Mouse (Mus musculus) heart, postnatal 0 days (tissue): ENCODE data around the gene Ccdc92b. TPM values are rescaled to one million over a fixed set of nuclear protein-coding genes. Genes with fewer than 3 reads are reported as not detected.

Experiments
- ATAC-seq: fragments of 200-750 bp; cut with Nextera tagmentation; 2 replicates; pipeline ENCODE4 v1.8.0; 2017; ENCODE audit warnings: low read depth, moderate number of reproducible peaks, moderate library complexity; ENCODE audit not compliant: insufficient read depth
- DNase-seq: peaks from one replicate; pipeline ENCODE4 v3.0.0-alpha.2; 2016; ENCODE audit warnings: low spot score
- H3K27ac ChIP-seq: fragments of 300-500 bp; sonication (generic); 2 replicates; pipeline ENCODE4 v1.5.1; 2014; ENCODE audit warnings: low read depth, mild to moderate bottlenecking
- H3K27me3 ChIP-seq: fragments of 300-500 bp; sonication (generic); 2 replicates; pipeline ENCODE4 v1.6.1; 2014; ENCODE audit warnings: low read length, mixed read lengths; ENCODE audit not compliant: control insufficient read depth, insufficient read depth
- H3K36me3 ChIP-seq: fragments of 300-500 bp; sonication (generic); replicated peaks from 2 replicates; pipeline ENCODE4 v1.6.1; 2014; ENCODE audit warnings: low read length, mixed read lengths; ENCODE audit not compliant: control insufficient read depth, insufficient read depth
- H3K4me1 ChIP-seq: fragments of 300-500 bp; sonication (generic); 2 replicates; pipeline ENCODE4 v1.6.1; 2014; ENCODE audit warnings: antibody characterized with exemption; ENCODE audit not compliant: control insufficient read depth, insufficient read depth
- H3K4me2 ChIP-seq: fragments of 300-500 bp; sonication (generic); 2 replicates; pipeline ENCODE4 v1.6.1; 2014; ENCODE audit warnings: low read depth, mild to moderate bottlenecking, low read length, moderate library complexity
- H3K4me3 ChIP-seq: fragments of 300-500 bp; sonication (generic); 2 replicates; pipeline ENCODE4 v1.5.1; 2014; ENCODE audit warnings: low read depth, low read length
- H3K9ac ChIP-seq: fragments of 300-500 bp; sonication (generic); replicated peaks from 2 replicates; pipeline ENCODE4 v1.6.1; 2014; ENCODE audit warnings: low read depth, low read length, mixed read lengths
- H3K9me3 ChIP-seq: fragments of 300-500 bp; sonication (generic); replicated peaks from 2 replicates; pipeline ENCODE4 v1.6.1; 2016; ENCODE audit warnings: low read length; ENCODE audit not compliant: control insufficient read depth
- CTCF ChIP-seq: IDR thresholded peaks from 2 replicates; pipeline ENCODE4 v1.5.1; 2016; ENCODE audit warnings: antibody characterized with exemption, control low read depth, low read depth
- EP300 ChIP-seq: IDR thresholded peaks from 2 replicates; pipeline ENCODE4 v1.6.1; 2016; ENCODE audit warnings: antibody characterized with exemption, low read depth
- WGBS: fragments of 180-500 bp; shearing (Covaris S2); extraction: QIAGEN DNeasy Blood & Tissue Kit; methylation state at CpG from one replicate; pipeline ENCODE4 v1.1.7; 2014; 5-methylcytosine and 5-hydroxymethylcytosine counted together
- polyA plus RNA-seq: library from polyadenylated mRNA; unstranded; fragments of >200 nt; fragmentation: Nextera tagmentation; extraction: Ambion mirVana; gene quantifications from 2 replicates; pipeline ENCODE4 v1.2.1, GENCODE M21; 2015
- total RNA-seq: library from RNA; depleted of rRNA; stranded (reverse); fragments of >200 nt; gene quantifications from 2 replicates; pipeline ENCODE4 v1.2.3, GENCODE M21; 2014; ENCODE audit warnings: low replicate concordance; rRNA removed

Gene Ccdc92b
- total and polyA plus RNA-seq, 2 experiments from 2014 or later, result 0.63 TPM; not detected in 1

DNA sequence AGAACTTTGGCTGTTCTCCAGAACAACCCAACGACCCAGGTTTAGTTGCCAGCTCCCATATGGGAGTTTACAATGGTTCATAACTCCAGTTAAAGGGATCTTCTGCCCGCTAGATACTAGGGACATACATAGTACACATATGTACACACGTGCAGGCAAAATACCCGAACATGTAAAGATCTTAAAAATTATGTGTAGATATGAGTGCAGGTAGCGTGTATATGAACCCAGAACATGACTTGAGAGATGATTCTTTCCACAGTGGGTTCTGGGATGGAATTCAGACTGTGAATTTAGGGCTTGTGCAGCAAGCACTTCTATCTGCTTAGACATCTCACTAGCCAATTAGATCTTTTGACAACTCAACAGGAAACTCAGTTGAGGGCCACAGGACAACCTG lies 52.4 kb downstream of the Ccdc92b start:
- Histone ChIP-seq H3K9ac (no peak overlapping the region), H3K4me1 (no peaks in the 10 kb centered on the region), H3K27ac (no peak overlapping the region), H3K27me3 (no peaks in the 10 kb centered on the region), H3K4me3 (no peak overlapping the region), H3K9me3 (no peaks in the 10 kb centered on the region), H3K4me2 (no peak overlapping the region), H3K36me3 (peaks cover 61% of the 10 kb centered on the region)
- TF ChIP-seq EP300 (no peak), CTCF (no peak)
- ATAC-seq (no peak), DNase-seq (no peak)
- WGBS, result 79% methylated on average over 5 of the region's 5 CpGs

DNA sequence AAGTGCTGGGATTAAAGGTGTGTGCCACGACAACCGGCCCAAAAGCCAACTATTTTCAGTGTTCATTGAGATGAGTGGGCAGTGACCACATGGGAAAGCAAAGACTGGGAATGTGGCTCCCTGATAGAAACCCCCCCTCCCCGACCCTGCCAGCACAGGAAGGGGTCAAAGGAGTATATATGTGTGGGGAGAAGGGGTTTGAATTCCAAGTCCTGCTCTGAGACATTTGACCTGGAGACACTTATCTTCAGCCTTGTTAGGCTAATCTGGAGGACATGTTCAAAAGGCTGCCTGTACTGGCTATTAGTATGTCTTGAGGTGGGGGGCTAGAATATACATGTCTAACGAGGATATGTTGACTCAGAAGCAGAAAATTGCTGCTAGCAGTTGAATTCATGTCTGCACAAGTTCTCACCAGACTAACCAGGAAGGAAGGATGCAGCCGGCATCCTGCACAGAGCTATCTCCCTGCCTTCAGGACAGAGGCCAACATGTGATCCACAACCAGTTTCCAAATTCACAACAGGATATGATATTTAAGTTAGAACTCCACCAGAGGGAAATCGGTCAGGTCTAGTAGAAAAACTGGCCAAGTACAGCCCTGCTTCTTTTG lies 53.6 kb downstream of the Ccdc92b start:
- 64% methylated on average over 6 of the region's 6 CpGs for WGBS

DNA sequence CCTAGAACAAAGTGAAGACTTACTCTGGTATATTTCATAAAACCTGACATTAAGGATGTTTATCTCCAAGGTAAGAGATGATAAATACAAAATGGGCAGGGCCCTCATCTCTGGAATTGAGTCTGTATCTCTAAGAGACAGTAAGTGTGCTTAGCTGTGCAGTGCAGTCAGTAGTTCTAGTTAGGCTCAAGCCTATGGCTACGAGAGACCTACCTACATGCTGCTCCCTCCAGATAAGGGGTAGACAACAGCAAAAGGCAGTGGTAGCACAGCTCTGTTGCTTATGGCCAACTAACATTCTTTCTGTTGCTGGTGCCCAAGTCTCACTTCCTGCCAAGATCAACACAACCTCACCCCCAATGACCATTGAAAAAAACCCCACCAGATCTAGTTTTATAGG lies 54.2 kb downstream of the Ccdc92b start:
- Histone ChIP-seq H3K4me3 (no peak overlapping the region), H3K27me3 (no peaks in the 10 kb centered on the region), H3K27ac (no peak overlapping the region), H3K36me3 (peaks cover 61% of the 10 kb centered on the region), H3K4me2 (no peak overlapping the region), H3K9ac (no peak overlapping the region), H3K9me3 (no peaks in the 10 kb centered on the region), H3K4me1 (no peaks in the 10 kb centered on the region)
- TF ChIP-seq EP300 (no peak), CTCF (no peak)
- ATAC-seq (no peak), DNase-seq (no peak)
- 55% methylated on average over 1 of the region's 1 CpGs for WGBS

More for the DNA sequence above, 53.6 kb downstream of the Ccdc92b start:
- H3K27me3 ChIP-seq, result no peaks in the 10 kb centered on the region
- TF ChIP-seq EP300 (no peak), CTCF (no peak)
- DNase-seq, result no peak
- H3K27ac ChIP-seq, result no peak overlapping the region
- H3K36me3 ChIP-seq, result peaks cover 61% of the 10 kb centered on the region
- ATAC-seq, result peak; percentile 27; the same call in 1 of the 2 replicates
- no peak overlapping the region for H3K4me3 ChIP-seq
- no peaks in the 10 kb centered on the region for H3K4me1 ChIP-seq
- H3K9ac ChIP-seq, result no peak overlapping the region
- no peak overlapping the region for H3K4me2 ChIP-seq
- H3K9me3 ChIP-seq, result no peaks in the 10 kb centered on the region

DNA sequence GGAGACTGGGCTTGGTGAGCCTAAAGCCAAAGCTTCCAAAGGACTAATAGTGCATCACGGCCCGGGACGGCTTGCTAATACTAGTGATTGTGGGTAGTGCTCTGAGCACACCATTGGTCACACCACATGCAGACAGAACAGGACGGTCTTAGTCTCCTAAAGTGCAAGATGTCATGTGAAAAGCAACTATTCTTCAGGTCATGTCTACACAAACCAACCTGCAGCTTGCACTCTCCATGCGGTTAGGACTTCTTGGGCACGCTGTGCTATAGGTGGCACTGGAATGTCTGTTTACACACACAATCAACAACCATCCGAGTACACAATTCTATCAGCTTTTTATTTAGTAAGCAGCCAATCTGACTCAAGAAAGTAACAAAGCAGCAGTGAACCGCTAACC lies 55.3 kb downstream of the Ccdc92b start:
- peaks cover 61% of the 10 kb centered on the region for H3K36me3 ChIP-seq

DNA sequence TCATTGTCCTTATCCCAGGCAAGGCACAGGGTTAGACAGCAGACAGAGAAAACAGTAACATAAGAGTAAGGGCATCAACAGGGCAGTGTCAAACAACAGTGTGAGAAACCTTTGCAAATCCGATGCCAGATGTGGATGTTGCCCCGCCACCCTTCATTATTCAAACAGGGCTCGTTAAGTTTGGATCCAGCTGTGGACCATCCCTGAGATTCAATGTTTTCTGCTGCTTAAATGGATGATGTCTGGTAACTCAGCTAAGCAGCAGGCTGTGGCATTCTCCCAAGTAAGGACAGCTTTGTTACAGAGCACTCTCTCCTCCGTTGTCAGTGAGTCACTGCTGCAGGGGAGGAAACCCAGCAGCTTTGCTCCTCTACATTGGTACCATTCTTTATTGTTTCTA lies 55.8 kb downstream of the Ccdc92b start:
- Histone ChIP-seq H3K36me3 (peaks cover 61% of the 10 kb centered on the region), H3K9me3 (no peaks in the 10 kb centered on the region), H3K4me2 (no peak overlapping the region), H3K4me3 (no peak overlapping the region), H3K27me3 (no peaks in the 10 kb centered on the region), H3K9ac (no peak overlapping the region), H3K27ac (no peak overlapping the region), H3K4me1 (no peaks in the 10 kb centered on the region)
- WGBS, result 80% methylated on average over 4 of the region's 4 CpGs
- ATAC-seq (no peak), DNase-seq (no peak)
- TF ChIP-seq EP300 (no peak), CTCF (no peak)

More for the DNA sequence above, 55.3 kb downstream of the Ccdc92b start:
- no peaks in the 10 kb centered on the region for H3K9me3 ChIP-seq
- H3K4me2 ChIP-seq, result no peak overlapping the region
- WGBS, result 96% methylated on average over 8 of the region's 8 CpGs
- no peak overlapping the region for H3K9ac ChIP-seq
- DNase-seq, result no peak
- ATAC-seq, result no peak
- H3K27me3 ChIP-seq, result no peaks in the 10 kb centered on the region
- TF ChIP-seq EP300, result no peak
- H3K27ac ChIP-seq, result no peak overlapping the region
- no peak overlapping the region for H3K4me3 ChIP-seq
- no peaks in the 10 kb centered on the region for H3K4me1 ChIP-seq

Other genes with a start within 250 kb of the Ccdc92b start
- gene Rap1gap2, start 8.7 kb upstream of the Ccdc92b start, total RNA-seq, result 16.5 and 34.4 TPM in 2 replicates
- gene Rap1gap2, start 8.7 kb upstream of the Ccdc92b start, polyA plus RNA-seq, result 3.8 and 5.6 TPM in 2 replicates
- 241 and 291 TPM in 2 replicates for gene Cluh, start 29.9 kb downstream of the Ccdc92b start, total RNA-seq
- 52.7 and 61.4 TPM in 2 replicates for gene Cluh, start 29.9 kb downstream of the Ccdc92b start, polyA plus RNA-seq
- 78.4 and 94.3 TPM in 2 replicates for gene Pafah1b1, start 105.1 kb downstream of the Ccdc92b start, total RNA-seq
- gene Pafah1b1, start 105.1 kb downstream of the Ccdc92b start, polyA plus RNA-seq, result 62.9 and 69.4 TPM in 2 replicates
- 3.6 and 5.2 TPM in 2 replicates for gene Mettl16, start 151.2 kb downstream of the Ccdc92b start, total RNA-seq
- 12.7 and 16.2 TPM in 2 replicates for gene Mettl16, start 151.2 kb downstream of the Ccdc92b start, polyA plus RNA-seq
- 9.0 TPM in 2 replicates for gene Mnt, start 211.3 kb downstream of the Ccdc92b start, total RNA-seq
- 1.8 and 2.3 TPM in 2 replicates for gene Mnt, start 211.3 kb downstream of the Ccdc92b start, polyA plus RNA-seq